Mouse (Mus musculus) gastrocnemius, adult 2 months (tissue): ENCODE data around the gene Nyx. TPM values are rescaled to one million over a fixed set of nuclear protein-coding genes. Genes with fewer than 3 reads are reported as not detected.
"Not testable (repeated sequence)": the region's sequence is repeated elsewhere in the genome, so short reads cannot be mapped to it uniquely, and the experiment has no call there.

Experiments used
- DNase-seq: peaks from one replicate; pipeline ENCODE4 v3.0.0; 2022
- H3K27ac ChIP-seq: fragments of 200-600 bp; 2 replicates; pipeline ENCODE4 v1.8.1; 2022; ENCODE audit warnings: mild to moderate bottlenecking
- H3K4me3 ChIP-seq: fragments of 200-600 bp; 2 replicates; pipeline ENCODE4 v1.8.1; 2022; ENCODE audit warnings: mild to moderate bottlenecking, moderate library complexity
- CTCF ChIP-seq: fragments of 200-600 bp; IDR thresholded peaks from 2 replicates; pipeline ENCODE4 v1.8.1; 2022; ENCODE audit warnings: antibody characterized with exemption, mild to moderate bottlenecking, moderate library complexity
- intact Hi-C: fragments of 180-260 bp; cut with DNase I; formaldehyde crosslinking; loops from one replicate; pipeline ENCODE4 v1.15.1; 2025
- long read RNA-seq, 2 experiments: library from polyadenylated mRNA; stranded (forward); transcript quantifications; one replicate each; pipeline ENCODE4 v2.0.0; 2021
- total RNA-seq, 2 experiments: library from RNA; stranded (reverse); gene quantifications; 2 replicates each; pipeline ENCODE4 v1.2.3; 2021

The Nyx gene
- under 1 TPM in 1 of 2 experiments, not detected in 1; 0.03 TPM for total RNA-seq
- long read RNA-seq, experiment 1: 0 reads
- long read RNA-seq, experiment 2: 0 reads

DNA sequence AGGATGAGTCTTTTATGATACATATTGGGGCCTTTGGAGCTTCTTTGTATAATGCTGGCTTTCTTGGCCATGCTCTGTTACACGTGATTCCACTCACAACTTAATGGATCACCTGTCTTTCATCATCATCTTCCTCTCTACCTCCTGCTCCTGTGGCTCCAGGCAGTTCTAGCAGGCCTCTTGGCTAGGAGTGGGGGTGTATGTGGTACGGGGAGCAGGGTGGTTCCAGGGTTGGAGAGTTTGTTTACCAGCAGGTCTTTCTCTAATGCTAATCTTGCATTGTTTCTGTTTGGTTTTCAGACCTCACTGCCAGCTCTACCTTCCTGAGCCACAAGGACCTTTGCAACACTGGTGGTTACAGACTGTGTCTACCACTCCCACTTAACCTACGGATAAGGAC, at the start of gene Nyx:
Nyx (plus strand) TSS at position 301 of the 400 bp plus-strand sequence.
- Histone ChIP-seq H3K27ac (peak within 1 kb of the TSS; percentile 51), H3K4me3 (no peak within 1 kb of the TSS)
- no peak for TF ChIP-seq CTCF
- no peak for DNase-seq
- intact Hi-C loops: no loop called here

DNA sequence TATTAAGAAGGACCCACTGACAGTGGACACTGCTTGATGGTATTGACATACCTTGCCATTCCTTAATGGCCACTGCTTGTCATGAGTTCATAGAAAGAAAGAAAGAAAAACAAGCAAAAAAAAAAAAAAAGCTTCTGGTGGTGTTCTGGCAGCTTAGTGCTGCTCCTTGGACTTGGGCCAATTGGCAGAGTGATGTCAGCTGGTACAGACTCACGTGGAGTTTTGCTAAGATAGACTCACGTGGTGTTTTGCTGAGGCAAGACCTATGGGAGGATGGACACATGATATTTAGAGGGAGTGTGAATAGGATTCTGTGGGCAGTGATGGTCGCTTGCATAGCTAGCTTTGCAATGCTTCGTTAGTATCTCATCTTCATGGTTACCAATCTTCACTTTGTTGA, 43.9 kb upstream of the Nyx start:
- H3K4me3 ChIP-seq: no peak overlapping the region
- intact Hi-C loops: no loop called here
- no peak for DNase-seq
- TF ChIP-seq CTCF: no peak
- H3K27ac ChIP-seq: no peak overlapping the region

DNA sequence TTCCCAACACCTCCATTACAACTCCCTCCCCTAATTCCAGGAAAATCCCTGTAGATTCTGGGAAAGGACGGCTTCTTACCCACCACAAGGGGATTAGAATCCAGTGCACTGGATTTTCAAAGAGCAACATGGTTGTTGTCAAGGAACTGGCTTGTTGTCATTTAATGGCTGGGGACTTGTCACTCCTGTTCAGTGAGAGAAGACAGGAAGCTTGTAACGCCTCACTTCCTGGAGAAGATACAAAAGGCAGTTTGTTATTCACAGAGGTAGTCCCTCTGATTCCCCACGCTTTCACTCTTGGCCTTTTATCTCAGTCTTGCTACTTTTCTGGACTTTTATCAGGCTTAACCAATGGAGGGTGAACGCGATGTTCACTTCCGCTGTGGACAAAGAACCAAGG, 34.5 kb upstream of the Nyx start:
- intact Hi-C loops: no loop called here
- no peak overlapping the region for H3K4me3 ChIP-seq
- no peak for TF ChIP-seq CTCF
- DNase-seq: no peak
- no peak overlapping the region for H3K27ac ChIP-seq

GRCm38 (mm10) chrX:13436042-13436441, 29.9 kb upstream of the Nyx start:
- H3K27ac ChIP-seq, H3K4me3 ChIP-seq, intact Hi-C loops, DNase-seq: not testable (repeated sequence)

DNA sequence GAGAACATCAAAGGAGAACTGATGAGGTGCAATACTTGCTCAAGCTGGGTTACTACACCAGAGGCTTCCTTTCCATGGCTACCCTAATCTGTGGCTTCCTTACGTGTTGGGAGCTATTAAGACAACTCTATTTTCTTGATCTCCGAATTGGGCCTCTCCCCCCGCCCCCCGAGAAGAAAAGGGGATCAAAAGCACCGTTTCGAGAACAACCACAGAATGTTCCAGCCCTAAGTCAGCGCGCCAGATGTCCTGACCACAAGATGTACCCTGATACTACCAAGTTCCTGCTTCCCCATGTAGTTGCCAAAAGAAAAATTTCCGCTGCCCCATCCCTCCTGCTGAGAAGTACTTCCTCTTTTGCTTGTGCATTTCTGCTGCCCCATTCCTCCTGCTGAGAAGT, 9.4 kb upstream of the Nyx start:
- H3K4me3 ChIP-seq, DNase-seq, intact Hi-C loops, H3K27ac ChIP-seq: not testable (repeated sequence)

DNA sequence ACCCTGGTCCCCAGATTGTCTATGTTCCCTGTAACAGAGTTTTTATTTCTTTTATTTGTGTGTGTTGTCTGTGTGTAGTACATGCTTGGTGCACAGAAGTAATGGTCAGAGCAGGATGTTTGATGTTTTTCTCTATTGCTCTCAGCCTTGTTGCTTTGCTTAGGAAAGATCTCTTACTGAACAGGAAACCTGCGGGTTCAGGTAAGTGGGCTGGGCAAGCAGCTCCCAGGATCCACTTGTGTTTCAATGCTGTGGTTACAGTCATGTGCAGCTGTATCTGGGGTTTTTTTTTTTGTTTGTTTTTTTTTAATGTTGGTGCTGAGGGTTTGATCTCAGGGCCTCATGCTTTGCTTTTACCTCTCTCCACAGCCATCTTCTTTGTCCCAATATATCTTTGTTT, 7.1 kb upstream of the Nyx start:
- intact Hi-C loops: no loop called here
- no peak for DNase-seq
- TF ChIP-seq CTCF: no peak
- Histone ChIP-seq H3K4me3 (no peak overlapping the region), H3K27ac (no peak overlapping the region)

DNA sequence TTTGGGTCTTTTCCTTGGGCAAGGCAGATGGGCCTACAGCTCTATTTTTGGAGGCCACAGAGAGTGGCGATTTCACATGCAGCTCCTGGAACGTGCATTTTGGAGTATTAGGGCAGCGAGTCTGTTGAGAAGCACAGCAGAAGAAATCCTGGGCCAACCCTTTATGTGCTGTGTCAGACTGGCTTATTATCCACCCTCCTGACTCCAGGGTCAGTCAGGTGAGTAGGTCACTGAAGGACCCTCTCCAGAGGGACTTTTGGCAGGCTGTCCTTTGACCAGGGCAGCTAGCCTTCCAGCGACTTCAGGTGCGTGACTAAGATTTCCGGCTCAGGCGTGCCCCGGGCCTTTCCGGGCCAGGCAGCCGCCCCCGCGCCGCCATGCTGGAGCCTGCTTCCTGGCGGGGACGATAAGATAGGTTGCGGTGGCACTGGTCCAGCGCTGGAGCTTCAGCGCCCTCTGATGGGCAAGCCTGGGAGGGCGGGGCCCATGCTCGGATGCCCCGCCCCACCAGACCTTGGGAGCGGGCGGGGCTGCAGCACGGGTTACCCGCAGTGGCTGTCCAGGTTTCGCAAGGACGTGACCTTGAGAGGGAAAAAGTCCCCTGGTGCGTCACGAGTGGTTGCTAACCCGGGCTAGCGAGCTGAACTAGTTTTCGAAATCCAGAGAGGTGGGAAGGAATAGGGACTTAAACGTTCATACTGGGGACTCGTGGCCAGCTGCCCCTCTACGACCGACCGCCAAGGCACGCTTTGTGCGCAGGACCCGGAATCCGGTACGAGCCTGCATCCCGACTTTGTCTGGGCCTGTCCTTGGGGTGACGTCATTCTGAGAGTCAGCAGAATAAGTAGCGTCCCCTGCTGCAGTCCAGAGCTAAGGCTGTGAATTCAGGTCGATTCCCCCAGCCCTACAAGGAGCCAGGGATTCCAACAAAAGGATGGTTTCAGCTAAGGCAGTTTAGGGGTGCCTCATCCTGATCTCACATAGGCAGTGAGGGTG, 4.3 kb upstream of the Nyx start:
- intact Hi-C loops: loop anchor here (2.0 to 5.0 kb wide), 5 partner anchors 51 to 234 kb away; partner anchors contain the start of gene Ddx3x
- peak overlapping the region; percentile 70 for H3K4me3 ChIP-seq
- peak; percentile 90 for DNase-seq
- peak; percentile 79 for TF ChIP-seq CTCF
- H3K27ac ChIP-seq: peak overlapping the region; percentile 88

DNA sequence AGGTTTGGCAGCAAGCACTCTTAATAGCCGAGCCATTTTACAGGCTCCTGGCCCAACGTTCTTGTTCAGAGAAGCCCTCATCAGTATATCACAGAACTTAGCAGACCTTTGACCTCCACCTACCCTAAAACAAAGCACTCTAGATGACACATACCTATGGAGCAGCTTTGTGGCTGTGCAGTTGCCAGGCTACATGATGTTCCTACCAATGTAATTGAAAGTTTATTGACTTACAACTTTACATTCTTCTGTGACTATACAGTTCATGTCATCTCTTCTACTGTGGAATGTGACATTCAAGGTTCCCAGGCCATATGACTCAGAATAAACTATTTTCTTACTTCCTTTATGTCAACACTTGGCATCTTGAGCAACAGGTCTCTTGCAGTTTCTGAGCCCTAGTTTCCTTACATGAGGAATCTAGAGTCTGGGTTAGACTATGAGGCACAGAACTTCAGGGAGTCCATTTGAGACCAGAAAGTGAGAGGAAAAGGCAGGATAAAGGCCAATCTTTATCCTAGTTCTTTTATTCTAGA, 2.9 kb upstream of the Nyx start:
- no peak for TF ChIP-seq CTCF
- no peak for DNase-seq
- Histone ChIP-seq H3K4me3 (no peak overlapping the region), H3K27ac (peak overlapping the region; percentile 24; the same call in 1 of the 2 replicates)
- intact Hi-C loops: loop anchor here (5.0 kb wide), 4 partner anchors 49 to 236 kb away; partner anchors contain the start of gene Ddx3x

- no peak for TF ChIP-seq CTCF
- no peak overlapping the region for H3K4me3 ChIP-seq
- DNase-seq: peak; percentile 21
- intact Hi-C loops: no loop called here
- H3K27ac ChIP-seq: peak overlapping the region; percentile 51
Measured at GRCm38 (mm10) chrX:13466681-13467080, 771 bp downstream of the Nyx start.

DNA sequence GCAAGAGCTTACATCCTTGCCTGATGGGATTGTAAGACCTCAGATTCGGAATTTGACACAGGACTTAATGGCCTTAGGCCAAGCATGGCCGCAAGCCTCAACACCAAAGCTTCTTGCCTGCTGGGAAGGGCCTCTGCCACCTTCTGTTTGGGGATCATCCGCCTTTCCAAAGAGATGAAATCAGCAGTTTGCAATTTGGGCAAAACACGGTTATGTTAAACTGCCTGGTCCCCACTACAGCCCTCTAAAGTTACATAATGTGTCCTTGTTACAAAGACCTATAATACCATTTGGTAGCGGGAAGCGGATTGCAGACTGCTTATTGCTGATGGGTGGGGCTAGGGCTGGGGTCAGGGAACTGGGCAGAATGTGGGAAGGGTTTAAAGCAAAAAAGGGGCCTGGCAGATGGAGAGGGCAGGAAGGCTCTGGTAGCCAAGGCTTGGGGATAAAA, 1.2 kb downstream of the Nyx start:
- intact Hi-C loops: no loop called here

GRCm38 (mm10) chrX:13469160-13470116, 3.5 kb downstream of the Nyx start:
- intact Hi-C loops: no loop called here
- TF ChIP-seq CTCF: no peak
- Histone ChIP-seq H3K27ac (peak overlapping the region; percentile 85), H3K4me3 (peak overlapping the region; percentile 54)
- peak; percentile 49 for DNase-seq

More for the DNA sequence above, 1.2 kb downstream of the Nyx start:
- no peak for TF ChIP-seq CTCF
- no peak for DNase-seq
- H3K27ac ChIP-seq: peak overlapping the region; percentile 51
- H3K4me3 ChIP-seq: no peak overlapping the region

GRCm38 (mm10) chrX:13471925-13472324, 6.0 kb downstream of the Nyx start:
- TF ChIP-seq CTCF: no peak; the same call in 1 of the 2 replicates
- DNase-seq: no peak
- Histone ChIP-seq H3K27ac (peak overlapping the region; percentile 46), H3K4me3 (no peak overlapping the region)
- intact Hi-C loops: no loop called here
